Mouse (Mus musculus): Measurements from ENCODE around the gene Sh3rf1.
A peak's percentile ranks its signal among the peaks of the same experiment; 100 is the strongest.

Gene Sh3rf1

DNA sequence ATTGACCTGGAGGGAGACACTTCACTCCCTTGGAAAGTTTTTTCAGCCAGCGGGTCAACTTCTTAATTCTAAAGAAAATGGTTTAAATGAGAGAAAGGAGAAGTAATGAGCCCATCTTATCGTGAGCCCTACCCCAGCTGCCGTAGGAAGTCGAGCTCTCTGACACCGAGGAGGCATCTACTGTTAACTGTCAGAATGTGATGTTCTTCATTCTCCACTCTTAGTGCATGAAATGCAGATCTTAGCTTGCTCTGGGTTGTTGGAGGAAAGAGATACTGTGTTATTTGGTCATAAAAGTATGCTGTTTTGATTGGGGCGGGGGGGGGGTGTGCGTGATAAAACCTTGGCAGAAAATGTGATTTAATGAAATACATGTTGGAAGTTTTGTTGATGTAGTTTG lies 62.7 kb downstream of the Sh3rf1 start:
- DNase-seq (ENCODE audit: low spot score) = no peak

DNA sequence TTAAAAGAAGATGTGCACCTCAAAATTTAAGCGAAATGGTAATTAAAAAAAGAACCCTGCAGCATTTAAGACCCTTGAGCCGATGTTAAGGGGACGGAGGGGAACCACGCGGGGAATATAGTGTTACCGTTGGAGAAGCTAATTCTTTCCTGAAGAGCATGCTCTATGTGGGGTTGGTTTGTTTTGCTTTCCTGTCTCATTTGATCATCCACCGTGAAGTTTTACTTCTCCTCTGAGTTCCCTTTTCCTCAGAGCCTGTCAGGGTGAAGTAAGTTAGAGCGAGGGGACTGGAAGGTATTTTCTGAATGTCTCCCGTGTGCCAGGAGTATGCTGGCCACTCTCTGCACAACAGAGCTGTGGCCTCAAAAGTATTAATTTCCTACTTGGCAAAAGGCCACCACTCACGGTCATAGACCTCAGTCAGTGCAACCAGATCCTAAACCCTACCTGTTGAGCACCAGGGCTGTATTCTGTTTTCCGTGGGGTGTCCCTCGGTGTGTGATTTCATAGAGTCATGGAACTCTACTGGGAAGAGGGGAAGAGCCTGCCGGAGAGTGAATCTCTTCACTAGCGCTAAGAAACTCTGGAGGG lies 63.2 kb downstream of the Sh3rf1 start:
- no peak for DNase-seq (ENCODE audit: low spot score)

GRCm38 (mm10) chr8:61288006-61288566 lies 64.4 kb downstream of the Sh3rf1 start:
- DNase-seq (ENCODE audit: low spot score) = peak; percentile 50

DNA sequence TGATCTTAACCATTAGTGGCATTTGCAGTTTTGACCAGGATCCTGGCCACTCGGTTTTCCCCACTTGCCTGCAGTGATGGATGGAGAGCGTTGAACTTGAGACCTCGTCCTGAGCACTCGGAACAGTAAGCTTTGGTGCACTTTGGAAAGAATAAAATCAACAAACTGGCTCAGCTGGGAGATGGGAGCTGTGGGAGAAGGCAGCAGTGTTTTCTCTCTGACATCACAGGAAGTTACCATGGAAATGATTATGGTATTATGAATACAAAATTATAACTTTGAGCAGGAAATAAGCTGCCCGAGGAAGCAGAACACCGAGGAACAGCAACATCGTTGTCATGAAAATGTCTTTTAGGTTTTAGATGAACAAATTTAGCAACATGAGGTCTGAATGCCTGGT lies 65.0 kb downstream of the Sh3rf1 start:
- no peak for DNase-seq (ENCODE audit: low spot score)

DNA sequence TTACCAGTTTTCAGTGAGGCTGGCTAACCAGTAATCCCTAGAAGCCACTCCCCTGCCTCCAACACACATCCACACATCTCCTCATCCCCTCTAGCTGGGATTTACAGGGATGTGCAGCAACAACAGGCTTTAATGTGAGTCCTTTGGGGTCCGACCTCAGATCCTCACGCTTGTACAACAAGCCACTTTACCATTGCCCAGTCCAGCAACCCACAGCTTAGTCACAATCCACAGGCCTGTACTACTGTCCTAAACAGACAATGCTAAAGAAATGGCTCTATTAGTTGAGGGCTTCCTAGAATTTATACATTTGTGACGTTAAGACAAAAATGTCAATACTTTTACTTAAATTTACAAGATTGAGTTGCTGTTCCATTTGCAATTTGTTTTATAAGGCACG lies 71.4 kb downstream of the Sh3rf1 start:
- no peak for DNase-seq (ENCODE audit: low spot score)

DNA sequence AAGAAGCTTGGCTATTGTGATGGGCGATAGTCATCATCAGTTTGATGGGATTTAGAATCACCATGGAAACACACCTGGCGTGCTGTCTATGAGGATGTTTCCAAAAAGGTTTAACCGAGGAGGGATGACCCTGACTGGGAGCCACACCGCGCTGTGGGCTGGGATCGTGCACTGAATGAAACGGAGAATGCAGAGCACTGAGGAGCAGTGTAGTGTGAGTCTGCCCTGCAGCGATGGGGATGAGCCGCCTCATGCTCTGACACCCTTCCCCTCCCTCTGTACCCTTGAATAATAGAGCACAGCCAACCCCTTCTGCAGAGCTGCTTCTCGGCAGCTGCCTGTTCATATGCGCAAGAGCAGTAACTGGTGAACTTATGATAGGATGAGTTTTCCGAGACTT lies 71.8 kb downstream of the Sh3rf1 start:
- DNase-seq (ENCODE audit: low spot score) = no peak

DNA sequence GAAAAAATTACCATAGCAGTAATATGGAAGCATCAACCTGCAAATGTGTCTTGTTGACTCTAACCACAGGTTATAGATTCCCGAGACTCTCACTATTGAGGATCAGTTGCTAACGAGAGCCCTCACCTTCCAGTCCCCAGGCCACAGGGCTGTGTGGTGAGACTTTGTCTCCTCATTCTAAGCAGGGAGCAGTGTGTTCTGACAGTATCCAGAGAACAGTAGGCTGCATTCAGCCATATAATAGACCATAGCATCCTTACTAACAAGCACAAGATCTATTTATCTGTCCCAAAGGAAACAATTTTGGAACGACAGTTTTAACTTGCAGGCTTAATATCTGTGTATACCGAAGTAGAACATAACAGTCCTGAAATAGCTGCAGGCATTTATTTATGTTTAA lies 75.2 kb downstream of the Sh3rf1 start:
- no peak for DNase-seq (ENCODE audit: low spot score)

DNA sequence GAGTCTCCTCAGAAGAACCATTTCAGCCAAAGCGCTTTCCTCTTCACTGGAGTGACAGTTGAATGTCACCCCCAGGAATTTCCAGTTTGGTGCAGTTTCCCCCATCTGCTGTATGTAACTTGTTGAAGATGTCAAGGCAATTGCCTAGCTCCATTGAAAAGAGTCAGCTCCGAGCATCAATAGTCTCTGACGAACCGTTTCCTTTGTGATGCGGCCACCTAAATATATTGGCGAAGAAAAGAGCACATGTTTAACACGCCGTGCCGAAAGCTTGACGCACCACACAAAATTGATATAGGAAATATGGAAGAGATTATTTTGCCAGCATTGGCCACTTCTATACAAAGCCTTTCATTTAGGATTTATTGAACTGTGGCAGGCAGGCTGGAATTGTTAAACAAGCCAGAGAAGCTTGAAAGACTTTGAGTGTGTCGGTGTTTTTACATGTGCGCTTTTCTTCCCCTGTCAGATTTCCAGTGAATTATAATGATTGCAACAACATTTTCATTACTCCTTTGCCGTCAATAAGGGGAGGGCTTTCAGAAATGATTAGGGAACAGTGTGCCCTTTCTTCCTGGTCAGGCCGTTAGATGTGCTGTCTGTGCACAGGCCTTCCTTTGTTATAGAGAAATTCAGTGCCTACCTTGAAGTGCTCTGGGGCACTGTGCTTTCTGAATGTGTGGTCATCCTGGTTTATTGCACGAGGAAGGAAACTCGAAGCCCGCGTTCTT lies 77.8 kb downstream of the Sh3rf1 start:
- no peak for DNase-seq (ENCODE audit: low spot score)

DNA sequence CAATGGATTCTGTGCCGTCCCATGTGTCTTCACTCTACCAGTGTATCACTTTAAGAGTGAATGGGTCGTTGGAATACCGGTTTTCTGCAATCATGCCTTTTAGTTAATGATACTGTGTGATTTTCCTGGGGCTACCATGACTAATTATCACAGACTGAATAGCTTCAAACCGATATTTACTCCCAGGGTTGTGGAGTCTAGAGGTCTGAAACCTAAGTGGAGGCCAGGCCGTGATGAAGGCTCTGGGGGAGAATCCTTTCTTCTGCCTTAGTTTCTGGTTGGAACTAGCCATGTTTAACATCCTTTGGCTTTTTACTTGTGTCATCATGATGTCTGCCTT lies 78.3 kb downstream of the Sh3rf1 start:
- no peak for DNase-seq (ENCODE audit: low spot score)

DNA sequence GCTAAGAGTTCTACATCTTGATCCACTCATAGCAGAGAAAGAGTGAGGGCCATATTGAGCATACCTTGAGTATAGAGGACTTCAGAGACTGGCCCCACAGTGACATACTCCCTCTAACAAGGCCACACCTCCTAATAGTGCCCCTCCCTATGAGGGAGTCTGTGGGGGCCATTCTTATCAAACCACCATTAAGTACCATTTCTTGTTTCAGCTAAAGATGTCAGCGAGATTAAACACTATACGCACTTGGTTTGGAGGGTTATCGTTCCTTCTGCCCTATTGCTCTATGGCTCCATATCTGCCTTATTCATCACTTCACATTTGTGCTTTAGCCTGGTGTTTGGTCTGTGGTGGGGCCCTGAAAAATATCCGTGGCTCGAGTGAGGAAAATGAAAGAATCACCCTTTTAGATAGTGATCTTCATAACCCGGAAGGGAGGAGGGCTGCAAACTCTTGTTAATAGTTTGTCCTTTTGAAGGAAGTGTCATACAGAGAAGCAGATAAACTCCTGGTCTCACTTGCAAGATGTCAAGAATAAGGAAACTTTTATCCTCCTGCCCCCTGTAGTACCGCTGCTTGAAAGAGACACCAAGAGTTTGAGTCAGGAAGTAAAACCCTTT lies 81.9 kb downstream of the Sh3rf1 start:
- no peak for DNase-seq (ENCODE audit: low spot score)

- no peak for DNase-seq (ENCODE audit: low spot score)
These were observed 82.9 kb downstream of the Sh3rf1 start for GRCm38 (mm10) chr8:61306501-61307112.

GRCm38 (mm10) chr8:61308896-61309295 lies 85.2 kb downstream of the Sh3rf1 start:
- no peak for DNase-seq (ENCODE audit: low spot score)

- no peak for DNase-seq (ENCODE audit: low spot score)
These were observed 86.1 kb downstream of the Sh3rf1 start for GRCm38 (mm10) chr8:61309530-61310402.

- no peak for DNase-seq (ENCODE audit: low spot score)
These were observed 86.8 kb downstream of the Sh3rf1 start for GRCm38 (mm10) chr8:61310403-61310871.

GRCm38 (mm10) chr8:61313016-61313415 lies 89.3 kb downstream of the Sh3rf1 start:
- no peak for DNase-seq (ENCODE audit: low spot score)

DNA sequence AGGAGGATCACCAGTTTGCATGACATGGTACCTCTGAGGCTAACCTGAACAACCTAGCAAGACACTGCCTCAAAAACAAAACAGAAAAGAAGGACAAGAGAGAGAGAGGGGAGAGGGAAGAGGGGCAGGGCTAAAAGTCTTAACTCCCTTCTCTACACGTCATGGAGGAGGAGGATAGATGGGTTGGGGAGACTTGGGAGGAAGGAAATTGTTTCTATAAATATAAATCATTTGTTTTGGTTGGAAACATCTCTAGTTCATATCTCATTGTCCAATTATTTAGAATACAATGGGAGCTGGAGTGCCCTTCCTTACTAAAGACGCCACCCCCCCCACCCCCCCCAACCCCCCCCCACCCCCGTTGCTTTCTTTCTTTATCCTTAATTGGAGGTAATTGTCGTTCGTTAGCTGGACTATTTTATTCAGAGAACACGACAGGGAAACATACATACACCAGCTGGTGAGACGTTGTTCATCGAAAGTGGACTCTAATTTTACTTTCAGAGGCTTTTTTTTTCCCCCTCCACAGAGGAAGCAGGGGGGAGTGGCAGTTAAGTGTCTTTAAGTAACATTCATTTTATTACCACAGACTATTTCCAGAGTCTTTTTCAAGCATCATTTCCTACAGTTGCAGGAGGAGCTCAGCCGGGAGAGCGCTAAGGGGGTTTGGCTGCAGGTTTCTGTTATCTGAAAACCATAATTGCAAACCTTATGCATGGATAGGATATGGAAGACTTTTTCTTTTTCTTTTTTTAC lies 92.5 kb downstream of the Sh3rf1 start:
- DNase-seq (ENCODE audit: low spot score) = no peak

- no peak for DNase-seq (ENCODE audit: low spot score)
These were observed 93.3 kb downstream of the Sh3rf1 start for GRCm38 (mm10) chr8:61316813-61317534.

GRCm38 (mm10) chr8:61317535-61318136 lies 94.0 kb downstream of the Sh3rf1 start:
- no peak for DNase-seq (ENCODE audit: low spot score)

GRCm38 (mm10) chr8:61321216-61321615 lies 97.5 kb downstream of the Sh3rf1 start:
- no peak for DNase-seq (ENCODE audit: low spot score)

GRCm38 (mm10) chr8:61321780-61322179 lies 98.1 kb downstream of the Sh3rf1 start:
- DNase-seq (ENCODE audit: low spot score) = no peak

Measured in testis, postnatal 10 days (tissue).